23 mouse cellular contexts compared by ENCODE assay signal in genomic region chr11:34144421-34144820, GRCm38 (mm10). TPM values are rescaled to one million over a fixed set of nuclear protein-coding genes. Genes with fewer than 3 reads are reported as not detected.
DNase-seq lines count a peak whose midpoint lies in the region; ATAC-seq lines count a peak whose summit lies in the region.
"Had no signal": no experiment of that assay in that cellular context is flagged by ENCODE, and none has a peak within 500 bp of the region (broad histone marks: within the 10 kb centered on the region; RNA-seq: fewer than 3 reads in every experiment).

No protein-coding gene starts in this region.

- H3K27me3 ChIP-seq in forebrain, embryonic 15.5 days, result peaks cover 28% of the 10 kb centered on the region; the same call in 1 of the 2 replicates
- peaks cover 5% of the 10 kb centered on the region; the same call in 1 of the 2 replicates for H3K27me3 ChIP-seq in forebrain, embryonic 11.5 days (ENCODE audit: control insufficient read depth, insufficient read depth, low read length)
- H3K27me3 ChIP-seq: embryonic facial prominence, embryonic 13.5 days; limb, embryonic 13.5 days; stomach, embryonic 15.5 days had no signal

- peaks cover 10% of the 10 kb centered on the region for H3K4me1 ChIP-seq in forebrain, embryonic 15.5 days
- no peaks in the 10 kb centered on the region for H3K4me1 ChIP-seq in forebrain, embryonic 11.5 days (replicated peaks; ENCODE audit: control insufficient read depth, insufficient read depth, low read length)
- H3K4me1 ChIP-seq: embryonic facial prominence, embryonic 13.5 days; heart, embryonic 10.5 days; limb, embryonic 13.5 days; stomach, embryonic 15.5 days had no signal

- H3K36me3 ChIP-seq in forebrain, embryonic 15.5 days, result no peaks in the 10 kb centered on the region
- no peaks in the 10 kb centered on the region for H3K36me3 ChIP-seq in forebrain, embryonic 11.5 days (ENCODE audit: control insufficient read depth, insufficient read depth, low read length)
- H3K36me3 ChIP-seq: embryonic facial prominence, embryonic 13.5 days; heart, embryonic 10.5 days; limb, embryonic 13.5 days; stomach, embryonic 15.5 days had no signal

- no peak overlapping the region for H3K9ac ChIP-seq in forebrain, embryonic 15.5 days (replicated peaks)
- no peak overlapping the region for H3K9ac ChIP-seq in forebrain, embryonic 11.5 days (ENCODE audit: low read length)
- H3K9ac ChIP-seq: embryonic facial prominence, embryonic 13.5 days; limb, embryonic 13.5 days; stomach, embryonic 15.5 days had no signal

- no peak overlapping the region for H3K4me2 ChIP-seq in forebrain, embryonic 15.5 days (replicated peaks)
- H3K4me2 ChIP-seq in forebrain, embryonic 11.5 days (ENCODE audit: low read depth, low read length, severe bottlenecking), result no peak overlapping the region
- H3K4me2 ChIP-seq: embryonic facial prominence, embryonic 13.5 days; limb, embryonic 13.5 days; stomach, embryonic 15.5 days had no signal

- 0 out of 2 replicates have a peak, but pooled peaks have one; percentile 53 for ATAC-seq in forebrain, embryonic 15.5 days (replicated peaks)
- no peak for ATAC-seq in forebrain, embryonic 11.5 days (replicated peaks; ENCODE audit: low FRiP score)
- ATAC-seq: Patski had no signal

- no peaks in the 10 kb centered on the region for H3K9me3 ChIP-seq in forebrain, embryonic 15.5 days
- H3K9me3 ChIP-seq in forebrain, embryonic 11.5 days (ENCODE audit: control insufficient read depth, low read length), result no peaks in the 10 kb centered on the region
- H3K9me3 ChIP-seq: embryonic facial prominence, embryonic 13.5 days; heart, embryonic 10.5 days; limb, embryonic 13.5 days; stomach, embryonic 15.5 days had no signal

- no peak overlapping the region for H3K27ac ChIP-seq in forebrain, embryonic 15.5 days (replicated peaks)
- no peak overlapping the region for H3K27ac ChIP-seq in forebrain, embryonic 11.5 days (ENCODE audit: low read depth, low read length)
- H3K27ac ChIP-seq: embryonic facial prominence, embryonic 13.5 days; heart, embryonic 10.5 days; left cerebral cortex, adult 2 months; limb, embryonic 13.5 days; stomach, embryonic 15.5 days had no signal

- H3K4me3 ChIP-seq in forebrain, embryonic 15.5 days, result no peak overlapping the region
- no peak overlapping the region for H3K4me3 ChIP-seq in forebrain, embryonic 11.5 days (ENCODE audit: low read depth, low read length)
- H3K4me3 ChIP-seq: embryonic facial prominence, embryonic 13.5 days; heart, embryonic 10.5 days; left cerebral cortex, adult 2 months; limb, embryonic 13.5 days; stomach, embryonic 15.5 days had no signal

- DNase-seq in forebrain, embryonic 11.5 days (ENCODE audit: low spot score), result no peak
- peak; percentile 42 for DNase-seq in cerebellum, adult 11 months
- peak; percentile 57 to 68 for DNase-seq in cerebellum, postnatal 25 days
- DNase-seq in layer of hippocampus, postnatal 14 days (ENCODE audit: low spot score in 2 of 2), result peak; percentile 19 to 57
- no peak for DNase-seq in gastrocnemius, adult 18-20 months (ENCODE audit: low spot score)
- no peak for DNase-seq in urinary bladder, postnatal 4 days (ENCODE audit: low spot score in 2 of 2)
- DNase-seq: gastrocnemius, postnatal 14 days; heart, postnatal 36 days; lung, postnatal 14 days; retina, postnatal 1 day; thymus, postnatal 14 days had no signal

- 64% methylated on average over 4 of the region's 4 CpGs for WGBS in forebrain, embryonic 15.5 days
- WGBS in forebrain, embryonic 11.5 days, result 73% methylated on average over 4 of the region's 4 CpGs

RNA-seq across cellular contexts. Expression of gene 4930469K13Rik, which starts 46.1 kb away (rescaled TPM):
- polyA plus RNA-seq in forebrain, embryonic 15.5 days (2015; fragmentation: Nextera tagmentation; extraction: Ambion mirVana), result not detected in 2 replicates
- not detected in 2 replicates for polyA plus RNA-seq in forebrain, embryonic 11.5 days (2014; fragmentation: Nextera tagmentation; extraction: Ambion mirVana)
- total RNA-seq in layer of hippocampus, postnatal 14 days (2021), result not detected
- total RNA-seq in gastrocnemius, adult 18-20 months (2021), result not detected
- total RNA-seq: adrenal gland, postnatal 4 days; gastrocnemius, postnatal 14 days; heart, postnatal 36 days; left cerebral cortex, adult 2 months had no signal
- polyA plus RNA-seq: cortical plate, adult 2 months; heart, embryonic 10.5 days; kidney, embryonic 16.5 days; liver, embryonic 16.5 days; Patski; small intestine, adult 2 months had no signal

Comparison
In these comparisons a context has a peak if more than half of its experiments do, and no peak if none do; other contexts are left out.
1. DNase-seq: peak in cerebellum, adult 11 months (single experiment), cerebellum, postnatal 25 days (2 of 2) and layer of hippocampus, postnatal 14 days (2 of 2); none in forebrain, embryonic 11.5 days (single experiment), gastrocnemius, adult 18-20 months (single experiment) and urinary bladder, postnatal 4 days (0 of 2).